Mouse (Mus musculus) embryonic fibroblast, embryonic 13.5 days (primary cell): Measurements from ENCODE around the gene Klk13.

ENCODE experiments used
- CTCF ChIP-seq: IDR thresholded peaks from 2 replicates; pipeline ENCODE4 v1.5.1; 2011; ENCODE audit warnings: mild to moderate bottlenecking, control low read depth, low read length, moderate library complexity, borderline replicate concordance; ENCODE audit not compliant: insufficient read depth
- POLR2A ChIP-seq: IDR thresholded peaks from 2 replicates; pipeline ENCODE4 v1.6.1; 2011; ENCODE audit warnings: low read depth, mild to moderate bottlenecking, control low read depth, low read length, moderate library complexity

DNA sequence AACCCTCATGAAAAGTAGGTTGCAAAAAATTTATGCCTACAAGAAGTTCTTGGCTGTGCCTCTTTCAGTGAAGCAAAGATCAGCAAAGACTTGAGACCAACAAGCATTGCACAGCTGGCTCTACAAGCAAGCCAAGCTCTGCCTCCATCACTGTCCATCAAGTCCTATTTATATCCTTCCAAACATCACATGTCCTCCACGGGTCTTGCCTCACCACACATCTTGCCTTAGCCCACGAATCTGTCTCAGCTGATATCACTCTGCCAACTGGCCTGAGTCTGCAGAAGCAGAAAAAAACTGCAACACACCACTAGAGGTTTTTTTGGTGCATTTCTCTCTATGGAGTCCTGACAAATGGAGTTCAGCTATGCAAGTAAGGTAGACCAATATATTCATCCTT lies 40.4 kb downstream of the Klk13 start:
- TF ChIP-seq CTCF (no peak), POLR2A (no peak)
